Mouse (Mus musculus): ENCODE measurements around the gene 2610021A01Rik.

DNA sequence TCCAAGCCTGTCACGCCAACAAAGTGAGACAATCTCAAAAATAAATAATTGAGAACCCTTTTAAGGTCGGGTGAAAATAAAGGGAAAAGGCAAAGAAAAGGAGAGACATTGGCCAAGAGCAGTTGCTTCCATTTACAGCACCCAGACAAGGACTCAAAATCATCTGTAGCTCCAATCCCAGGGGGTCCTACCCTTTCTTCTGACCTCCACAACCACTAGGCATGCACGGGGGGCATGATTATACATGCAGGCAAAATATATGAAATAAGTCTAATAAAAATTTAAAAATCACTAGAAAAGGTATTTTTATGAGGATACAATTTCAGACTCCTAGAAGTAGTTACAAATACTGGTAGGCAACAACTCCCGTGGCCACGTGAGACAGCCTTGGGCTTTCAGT, 415 bp upstream of the 2610021A01Rik start:
- TF ChIP-seq CTCF (IDR thresholded peaks at IDR 0.05; ENCODE audit: borderline replicate concordance, extremely low read depth, insufficient read depth, insufficient read length) (no peak), POLR2A (IDR thresholded peaks at IDR 0.05; ENCODE audit: borderline replicate concordance, extremely low read depth, insufficient read depth, insufficient read length, poor library complexity, severe bottlenecking) (no peak)
